Mouse (Mus musculus): ENCODE measurements around the gene Fkbp10. TPM values are rescaled to one million over a fixed set of nuclear protein-coding genes. Genes with fewer than 3 reads are reported as not detected.

Gene Fkbp10
- polyA plus RNA-seq, 1 experiment from 2014 or later = 106 TPM

- no peak overlapping the region for H3K4me2 ChIP-seq (replicated peaks; ENCODE audit: low read depth, low read length)
- no peak for ATAC-seq (ENCODE audit: insufficient number of reproducible peaks, insufficient read depth, low FRiP score, low read depth)
- peaks cover 35% of the 10 kb centered on the region for H3K4me1 ChIP-seq (ENCODE audit: control insufficient read depth, insufficient read depth, low read length)
- 92% methylated on average over 12 of the region's 12 CpGs for WGBS
- H3K4me3 ChIP-seq (ENCODE audit: low read depth, low read length) = no peak overlapping the region
- H3K27me3 ChIP-seq (ENCODE audit: control insufficient read depth, insufficient read depth, low read length) = no peaks in the 10 kb centered on the region
- H3K9me3 ChIP-seq (ENCODE audit: control insufficient read depth, low read depth, low read length) = no peaks in the 10 kb centered on the region
- H3K27ac ChIP-seq (ENCODE audit: low read length) = no peak overlapping the region
- H3K36me3 ChIP-seq (ENCODE audit: control insufficient read depth, insufficient read depth, low read length) = peaks cover 17% of the 10 kb centered on the region
- no peak overlapping the region for H3K9ac ChIP-seq (replicated peaks; ENCODE audit: low read depth, low read length)
Observed at GRCm38 (mm10) chr11:100408835-100409462, 6.5 kb upstream of the Fkbp10 start.

- no peak overlapping the region for H3K9ac ChIP-seq (replicated peaks; ENCODE audit: low read depth, low read length)
- ATAC-seq (ENCODE audit: insufficient number of reproducible peaks, insufficient read depth, low FRiP score, low read depth) = no peak
- WGBS = 68% methylated on average over 3 of the region's 3 CpGs
Observed at GRCm38 (mm10) chr11:100409686-100410085, 5.8 kb upstream of the Fkbp10 start.

GRCm38 (mm10) chr11:100411736-100412135, 3.8 kb upstream of the Fkbp10 start:
- Histone ChIP-seq H3K36me3 (ENCODE audit: control insufficient read depth, insufficient read depth, low read length) (peaks cover 17% of the 10 kb centered on the region), H3K4me1 (ENCODE audit: control insufficient read depth, insufficient read depth, low read length) (peaks cover 32% of the 10 kb centered on the region), H3K27ac (ENCODE audit: low read length) (no peak overlapping the region; the same call in 1 of the 2 replicates), H3K4me3 (ENCODE audit: low read depth, low read length) (no peak overlapping the region), H3K27me3 (ENCODE audit: control insufficient read depth, insufficient read depth, low read length) (no peaks in the 10 kb centered on the region), H3K4me2 (replicated peaks; ENCODE audit: low read depth, low read length) (peak overlapping the region; percentile 79; the same call in 1 of the 2 replicates), H3K9me3 (ENCODE audit: control insufficient read depth, low read depth, low read length) (no peaks in the 10 kb centered on the region), H3K9ac (replicated peaks; ENCODE audit: low read depth, low read length) (no peak overlapping the region)
- no peak for ATAC-seq (ENCODE audit: insufficient number of reproducible peaks, insufficient read depth, low FRiP score, low read depth)
- WGBS = 49% methylated on average over 11 of the region's 11 CpGs

More at GRCm38 (mm10) chr11:100409686-100410085, 5.8 kb upstream of the Fkbp10 start:
- Histone ChIP-seq H3K27ac (ENCODE audit: low read length) (no peak overlapping the region), H3K9me3 (ENCODE audit: control insufficient read depth, low read depth, low read length) (no peaks in the 10 kb centered on the region), H3K36me3 (ENCODE audit: control insufficient read depth, insufficient read depth, low read length) (peaks cover 17% of the 10 kb centered on the region), H3K27me3 (ENCODE audit: control insufficient read depth, insufficient read depth, low read length) (no peaks in the 10 kb centered on the region), H3K4me2 (replicated peaks; ENCODE audit: low read depth, low read length) (no peak overlapping the region), H3K4me1 (ENCODE audit: control insufficient read depth, insufficient read depth, low read length) (peaks cover 34% of the 10 kb centered on the region), H3K4me3 (ENCODE audit: low read depth, low read length) (no peak overlapping the region)

- peaks cover 15% of the 10 kb centered on the region for H3K36me3 ChIP-seq (ENCODE audit: control insufficient read depth, insufficient read depth, low read length)
- ATAC-seq (ENCODE audit: insufficient number of reproducible peaks, insufficient read depth, low FRiP score, low read depth) = no peak
- peaks cover 38% of the 10 kb centered on the region for H3K4me1 ChIP-seq (ENCODE audit: control insufficient read depth, insufficient read depth, low read length)
- 56% methylated on average over 11 of the region's 11 CpGs for WGBS
- no peaks in the 10 kb centered on the region for H3K9me3 ChIP-seq (ENCODE audit: control insufficient read depth, low read depth, low read length)
- H3K4me3 ChIP-seq (ENCODE audit: low read depth, low read length) = peak overlapping the region; percentile 67
- peak overlapping the region; percentile 41; the same call in 1 of the 2 replicates for H3K27ac ChIP-seq (ENCODE audit: low read length)
- H3K27me3 ChIP-seq (ENCODE audit: control insufficient read depth, insufficient read depth, low read length) = no peaks in the 10 kb centered on the region
- peak overlapping the region; percentile 79 for H3K4me2 ChIP-seq (replicated peaks; ENCODE audit: low read depth, low read length)
- peak overlapping the region; percentile 72 for H3K9ac ChIP-seq (replicated peaks; ENCODE audit: low read depth, low read length)
Observed at GRCm38 (mm10) chr11:100413541-100413940, 2.0 kb upstream of the Fkbp10 start.

- peak; percentile 93 for ATAC-seq (ENCODE audit: insufficient number of reproducible peaks, insufficient read depth, low FRiP score, low read depth)
- H3K9ac ChIP-seq (replicated peaks; ENCODE audit: low read depth, low read length) = peak within 1 kb of the TSS; percentile 72
- H3K4me1 ChIP-seq (ENCODE audit: control insufficient read depth, insufficient read depth, low read length) = peaks cover 38% of the 10 kb centered on the region
- peak within 1 kb of the TSS; percentile 88 for H3K27ac ChIP-seq (ENCODE audit: low read length)
- no peaks in the 10 kb centered on the region for H3K27me3 ChIP-seq (ENCODE audit: control insufficient read depth, insufficient read depth, low read length)
- H3K9me3 ChIP-seq (ENCODE audit: control insufficient read depth, low read depth, low read length) = no peaks in the 10 kb centered on the region
- peak within 1 kb of the TSS; percentile 67 for H3K4me3 ChIP-seq (ENCODE audit: low read depth, low read length)
- peaks cover 8% of the 10 kb centered on the region; the same call in 1 of the 2 replicates for H3K36me3 ChIP-seq (ENCODE audit: control insufficient read depth, insufficient read depth, low read length)
- H3K4me2 ChIP-seq (replicated peaks; ENCODE audit: low read depth, low read length) = peak within 1 kb of the TSS; percentile 79
- under 1% methylated on average over 80 of the region's 93 CpGs for WGBS
Observed at GRCm38 (mm10) chr11:100414021-100414913, 1.2 kb upstream of the Fkbp10 start, which contains the start of gene P3h4. P3h4 (minus strand) TSS chr11:100414836.

- 73% methylated on average over 8 of the region's 8 CpGs for WGBS
Observed at GRCm38 (mm10) chr11:100421537-100421936, 6.0 kb downstream of the Fkbp10 start.

GRCm38 (mm10) chr11:100423836-100424235, 8.3 kb downstream of the Fkbp10 start:
- Histone ChIP-seq H3K9ac (replicated peaks; ENCODE audit: low read depth, low read length) (no peak overlapping the region), H3K4me2 (replicated peaks; ENCODE audit: low read depth, low read length) (no peak overlapping the region), H3K4me1 (ENCODE audit: control insufficient read depth, insufficient read depth, low read length) (no peaks in the 10 kb centered on the region), H3K36me3 (ENCODE audit: control insufficient read depth, insufficient read depth, low read length) (peaks cover 18% of the 10 kb centered on the region; the same call in 1 of the 2 replicates), H3K4me3 (ENCODE audit: low read depth, low read length) (no peak overlapping the region), H3K27me3 (ENCODE audit: control insufficient read depth, insufficient read depth, low read length) (no peaks in the 10 kb centered on the region), H3K9me3 (ENCODE audit: control insufficient read depth, low read depth, low read length) (no peaks in the 10 kb centered on the region), H3K27ac (ENCODE audit: low read length) (no peak overlapping the region)
- ATAC-seq (ENCODE audit: insufficient number of reproducible peaks, insufficient read depth, low FRiP score, low read depth) = no peak
- 88% methylated on average over 7 of the region's 7 CpGs for WGBS

More at GRCm38 (mm10) chr11:100421537-100421936, 6.0 kb downstream of the Fkbp10 start:
- no peaks in the 10 kb centered on the region for H3K27me3 ChIP-seq (ENCODE audit: control insufficient read depth, insufficient read depth, low read length)
- no peak overlapping the region for H3K4me2 ChIP-seq (replicated peaks; ENCODE audit: low read depth, low read length)
- H3K9ac ChIP-seq (replicated peaks; ENCODE audit: low read depth, low read length) = no peak overlapping the region
- H3K4me3 ChIP-seq (ENCODE audit: low read depth, low read length) = no peak overlapping the region
- no peak for ATAC-seq (ENCODE audit: insufficient number of reproducible peaks, insufficient read depth, low FRiP score, low read depth)
- no peak overlapping the region for H3K27ac ChIP-seq (ENCODE audit: low read length)
- peaks cover 10% of the 10 kb centered on the region; the same call in 1 of the 2 replicates for H3K4me1 ChIP-seq (ENCODE audit: control insufficient read depth, insufficient read depth, low read length)
- H3K36me3 ChIP-seq (ENCODE audit: control insufficient read depth, insufficient read depth, low read length) = peaks cover 18% of the 10 kb centered on the region; the same call in 1 of the 2 replicates
- H3K9me3 ChIP-seq (ENCODE audit: control insufficient read depth, low read depth, low read length) = no peaks in the 10 kb centered on the region

GRCm38 (mm10) chr11:100425851-100426250, 10.4 kb downstream of the Fkbp10 start:
- Histone ChIP-seq H3K27me3 (ENCODE audit: control insufficient read depth, insufficient read depth, low read length) (no peaks in the 10 kb centered on the region), H3K9me3 (ENCODE audit: control insufficient read depth, low read depth, low read length) (no peaks in the 10 kb centered on the region), H3K36me3 (ENCODE audit: control insufficient read depth, insufficient read depth, low read length) (peaks cover 27% of the 10 kb centered on the region; the same call in 1 of the 2 replicates), H3K4me1 (ENCODE audit: control insufficient read depth, insufficient read depth, low read length) (no peaks in the 10 kb centered on the region), H3K9ac (replicated peaks; ENCODE audit: low read depth, low read length) (no peak overlapping the region), H3K27ac (ENCODE audit: low read length) (no peak overlapping the region), H3K4me2 (replicated peaks; ENCODE audit: low read depth, low read length) (no peak overlapping the region), H3K4me3 (ENCODE audit: low read depth, low read length) (no peak overlapping the region)
- no peak for ATAC-seq (ENCODE audit: insufficient number of reproducible peaks, insufficient read depth, low FRiP score, low read depth)
- 13% methylated on average over 7 of the region's 7 CpGs for WGBS
